In genomic region chr4:152424922-152425321, GRCm38 (mm10) we compare ENCODE assay signal across 10 mouse cellular contexts. TPM values are rescaled to one million over a fixed set of nuclear protein-coding genes. Genes with fewer than 3 reads are reported as not detected.
A peak's percentile ranks its signal among the peaks of the same experiment; 100 is the strongest.
DNase-seq lines count a peak whose midpoint lies in the region; ATAC-seq lines count a peak whose summit lies in the region.
"Had no signal": no experiment of that assay in that cellular context is flagged by ENCODE, and none has a peak within 500 bp of the region (broad histone marks: within the 10 kb centered on the region; RNA-seq: fewer than 3 reads in every experiment).

No protein-coding gene starts in this region.

- no peak overlapping the region for H3K9ac ChIP-seq in forebrain, embryonic 14.5 days (ENCODE audit: low read length)
- H3K9ac ChIP-seq: heart, embryonic 13.5 days; neural tube, embryonic 13.5 days had no signal

- ATAC-seq in forebrain, embryonic 14.5 days: no peak

- no peak overlapping the region for H3K4me3 ChIP-seq in forebrain, embryonic 10.5 days
- H3K4me3 ChIP-seq in forebrain, embryonic 14.5 days (ENCODE audit: low read depth, low read length): no peak overlapping the region
- H3K4me3 ChIP-seq: heart, embryonic 13.5 days; neural tube, embryonic 13.5 days had no signal

- H3K9me3 ChIP-seq in forebrain, embryonic 10.5 days: peaks cover 7% of the 10 kb centered on the region; the same call in 1 of the 2 replicates
- 0 out of 2 replicates have a peak, but pooled peaks cover 2% of the 10 kb centered on the region for H3K9me3 ChIP-seq in forebrain, embryonic 14.5 days (replicated peaks; ENCODE audit: control insufficient read depth, low read length)
- H3K9me3 ChIP-seq: neural tube, embryonic 13.5 days had no signal

- WGBS in forebrain, embryonic 10.5 days: 70% methylated on average over 5 of the region's 5 CpGs
- WGBS in forebrain, embryonic 14.5 days: 73% methylated on average over 5 of the region's 5 CpGs

- H3K27me3 ChIP-seq in forebrain, embryonic 10.5 days (ENCODE audit: poor library complexity, severe bottlenecking): no peaks in the 10 kb centered on the region
- H3K27me3 ChIP-seq in forebrain, embryonic 14.5 days (replicated peaks; ENCODE audit: control insufficient read depth, insufficient read depth, low read length): no peaks in the 10 kb centered on the region
- H3K27me3 ChIP-seq: neural tube, embryonic 13.5 days had no signal

- H3K4me1 ChIP-seq in forebrain, embryonic 10.5 days: peaks cover 18% of the 10 kb centered on the region
- no peaks in the 10 kb centered on the region for H3K4me1 ChIP-seq in forebrain, embryonic 14.5 days (ENCODE audit: control insufficient read depth, insufficient read depth, low read length)
- H3K4me1 ChIP-seq: heart, embryonic 13.5 days had no signal

- no peaks in the 10 kb centered on the region for H3K36me3 ChIP-seq in forebrain, embryonic 10.5 days (replicated peaks)
- no peaks in the 10 kb centered on the region for H3K36me3 ChIP-seq in forebrain, embryonic 14.5 days (ENCODE audit: control insufficient read depth, insufficient read depth, low read length)
- H3K36me3 ChIP-seq: heart, embryonic 13.5 days; neural tube, embryonic 13.5 days had no signal

- no peak overlapping the region for H3K4me2 ChIP-seq in forebrain, embryonic 14.5 days (ENCODE audit: low read length)
- H3K4me2 ChIP-seq: heart, embryonic 13.5 days; neural tube, embryonic 13.5 days had no signal

- H3K27ac ChIP-seq in forebrain, embryonic 10.5 days: no peak overlapping the region
- no peak overlapping the region for H3K27ac ChIP-seq in forebrain, embryonic 14.5 days (ENCODE audit: low read depth, low read length)
- H3K27ac ChIP-seq: heart, embryonic 13.5 days; neural tube, embryonic 13.5 days had no signal

- peak; percentile 30 for DNase-seq in forebrain, embryonic 10.5 days (ENCODE audit: extremely low spot score, low spot score)
- no peak for DNase-seq in forebrain, embryonic 14.5 days (ENCODE audit: low spot score)
- DNase-seq in lung, postnatal 10 days: peak; percentile 22
- DNase-seq in lung, adult 18-20 months: no peak
- peak; percentile 44 for DNase-seq in embryo, embryonic 10.5 days (ENCODE audit: low spot score)
- peak; percentile 59 for DNase-seq in retina, postnatal 1 day
- no peak for DNase-seq in layer of hippocampus, postnatal 36 days
- DNase-seq in adrenal gland, adult 2 months: no peak

RNA-seq across cellular contexts. Expression of gene Nphp4, which starts 51.6 kb away (rescaled TPM):
- 6.5 TPM in 2 replicates for polyA plus RNA-seq in forebrain, embryonic 10.5 days (2016; fragmentation: Nextera tagmentation; extraction: Ambion mirVana)
- 3.6 and 4.4 TPM in 2 replicates for polyA plus RNA-seq in forebrain, embryonic 14.5 days (2014; fragmentation: Nextera tagmentation; extraction: Ambion mirVana)
- total RNA-seq in layer of hippocampus, postnatal 36 days (2021): 10 to 100 TPM; 26.6 to 30.1 TPM
- total RNA-seq in adrenal gland, adult 2 months (2021): 1 to 10 TPM; 3.8 to 5.0 TPM
- 3.4 and 4.7 TPM in 2 replicates for polyA plus RNA-seq in adrenal gland, adult 2 months (2012; rRNA removed)

RNA-seq across cellular contexts. Expression of gene Kcnab2, which starts 52.7 kb away (rescaled TPM):
- polyA plus RNA-seq in forebrain, embryonic 10.5 days (2016; fragmentation: Nextera tagmentation; extraction: Ambion mirVana): 10.1 and 11.2 TPM in 2 replicates
- 11.2 and 13.4 TPM in 2 replicates for polyA plus RNA-seq in forebrain, embryonic 14.5 days (2014; fragmentation: Nextera tagmentation; extraction: Ambion mirVana)
- 100 to 1,000 TPM; 725 to 726 TPM for total RNA-seq in layer of hippocampus, postnatal 36 days (2021)
- 1 to 10 TPM; 5.9 to 7.9 TPM for total RNA-seq in adrenal gland, adult 2 months (2021)
- 3.2 and 3.6 TPM in 2 replicates for polyA plus RNA-seq in adrenal gland, adult 2 months (2012; rRNA removed)

Comparison
In these comparisons a context has a peak if more than half of its experiments do, and no peak if none do; other contexts are left out.
1. DNase-seq: peak in forebrain, embryonic 10.5 days (single experiment), lung, postnatal 10 days (single experiment), embryo, embryonic 10.5 days (single experiment) and retina, postnatal 1 day (single experiment); none in forebrain, embryonic 14.5 days (single experiment), lung, adult 18-20 months (0 of 2), layer of hippocampus, postnatal 36 days (0 of 2) and adrenal gland, adult 2 months (single experiment).